ENCODE assay signal across 23 mouse cellular contexts in genomic region chr11:6905630-6906029, GRCm38 (mm10).
"Had no signal": no experiment of that assay in that cellular context is flagged by ENCODE, and none has a peak within 500 bp of the region (broad histone marks: within the 10 kb centered on the region; RNA-seq: fewer than 3 reads in every experiment).

No protein-coding gene starts in this region.

- H3K4me2 ChIP-seq: heart, embryonic 12.5 days; hindbrain, embryonic 13.5 days; hindbrain, embryonic 15.5 days; kidney, embryonic 15.5 days; liver, embryonic 11.5 days had no signal

- H3K27ac ChIP-seq: heart, embryonic 10.5 days; hindbrain, embryonic 13.5 days; hindbrain, embryonic 15.5 days; hindbrain, postnatal 0 days; kidney, embryonic 15.5 days; kidney, postnatal 0 days had no signal

- DNase-seq: forebrain, postnatal 0 days; gastrocnemius, postnatal 14 days; gastrocnemius, postnatal 36 days; heart, adult 18-20 months; heart, postnatal 10 days; kidney, adult 11 months; kidney, adult 2 months; kidney, adult 9 months; kidney, postnatal 14 days; kidney, postnatal 36 days; layer of hippocampus, adult 9-11 months; layer of hippocampus, postnatal 36 days; left cerebral cortex, postnatal 4 days; liver had no signal

- H3K4me3 ChIP-seq: heart, embryonic 10.5 days; heart, embryonic 12.5 days; hindbrain, embryonic 13.5 days; hindbrain, embryonic 15.5 days; kidney, embryonic 15.5 days had no signal

- H3K9me3 ChIP-seq: heart, embryonic 10.5 days; heart, embryonic 12.5 days; hindbrain, embryonic 13.5 days; hindbrain, embryonic 15.5 days; kidney, embryonic 15.5 days had no signal

- H3K9ac ChIP-seq: forebrain, postnatal 0 days; heart, embryonic 12.5 days; hindbrain, embryonic 13.5 days; hindbrain, embryonic 15.5 days; kidney, embryonic 15.5 days had no signal

- ATAC-seq: forebrain, postnatal 0 days; hindbrain, postnatal 0 days; intestine, embryonic 16.5 days had no signal

- H3K36me3 ChIP-seq: heart, embryonic 10.5 days; heart, embryonic 12.5 days; hindbrain, embryonic 13.5 days; hindbrain, embryonic 15.5 days; kidney, embryonic 15.5 days had no signal

- H3K27me3 ChIP-seq: heart, embryonic 12.5 days; hindbrain, embryonic 13.5 days; hindbrain, embryonic 15.5 days; kidney, embryonic 15.5 days had no signal
